ENCODE assay signal across 22 mouse cellular contexts in the genomic region with DNA sequence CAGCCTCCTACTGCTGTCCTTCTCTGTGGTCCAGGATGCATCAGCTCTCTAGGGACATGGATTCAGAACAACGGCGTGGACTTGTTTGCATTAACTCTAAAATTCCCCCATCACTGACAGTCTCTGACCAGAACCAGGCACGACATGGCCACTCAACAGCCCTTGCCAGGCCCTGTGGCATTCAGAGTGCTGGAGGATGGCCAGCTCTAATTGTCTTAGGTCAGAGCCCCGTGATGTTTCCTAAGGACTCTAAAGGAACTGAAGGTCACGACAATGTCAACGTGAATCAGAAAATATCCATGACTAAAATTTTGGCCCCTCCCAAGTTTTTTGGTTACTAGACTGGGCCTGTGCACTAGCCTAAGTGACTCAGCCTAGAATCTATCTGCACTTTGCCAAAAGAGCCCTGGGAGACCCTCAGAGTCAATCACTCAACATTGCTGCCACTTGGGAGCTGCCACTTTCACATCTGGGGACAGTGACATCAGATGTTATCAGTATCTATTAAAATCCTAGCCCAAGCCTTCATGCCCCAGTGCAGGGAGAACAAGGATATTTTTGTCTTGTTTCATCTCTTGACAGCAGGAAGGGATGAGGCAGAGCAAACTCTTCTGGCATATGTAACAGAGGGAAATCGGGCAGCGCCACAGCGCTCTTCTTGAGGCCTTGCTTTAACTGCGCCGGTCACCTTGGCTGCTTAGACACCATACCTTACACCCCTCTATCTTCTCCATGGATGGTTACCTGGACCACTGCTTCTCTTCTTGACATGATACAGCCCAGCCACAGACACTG. TPM values are rescaled to one million over a fixed set of nuclear protein-coding genes. Genes with fewer than 3 reads are reported as not detected.
DNase-seq lines count a peak whose midpoint lies in the region; ATAC-seq and TF ChIP-seq lines count a peak whose summit lies in the region.
"Had no signal": no experiment of that assay in that cellular context is flagged by ENCODE, and none has a peak within 500 bp of the region (broad histone marks: within the 10 kb centered on the region; RNA-seq: fewer than 3 reads in every experiment).

No protein-coding gene starts in this region.

- no peak overlapping the region for H3K4me3 ChIP-seq in gastrocnemius, adult 2 months
- no peak overlapping the region for H3K4me3 ChIP-seq in midbrain, embryonic 16.5 days (ENCODE audit: low read depth, low read length)
- no peak overlapping the region for H3K4me3 ChIP-seq in midbrain, embryonic 14.5 days (replicated peaks; ENCODE audit: low read depth, low read length)
- H3K4me3 ChIP-seq: forebrain, embryonic 15.5 days; hindbrain, embryonic 10.5 days; limb, embryonic 10.5 days; midbrain, embryonic 12.5 days; myocyte had no signal

- TF ChIP-seq CTCF in gastrocnemius, adult 2 months (IDR thresholded peaks at IDR 0.05) = no peak

- no peaks in the 10 kb centered on the region for H3K27me3 ChIP-seq in midbrain, embryonic 16.5 days (ENCODE audit: control insufficient read depth, insufficient read depth, low read depth, low read length)
- no peaks in the 10 kb centered on the region for H3K27me3 ChIP-seq in midbrain, embryonic 14.5 days (ENCODE audit: control insufficient read depth, insufficient read depth, low read length)
- H3K27me3 ChIP-seq: forebrain, embryonic 15.5 days; midbrain, embryonic 12.5 days had no signal

- H3K27ac ChIP-seq in gastrocnemius, adult 2 months = peak overlapping the region; percentile 20; the same call in 1 of the 2 replicates
- H3K27ac ChIP-seq in midbrain, embryonic 16.5 days (ENCODE audit: low read length) = no peak overlapping the region
- H3K27ac ChIP-seq in midbrain, embryonic 14.5 days (replicated peaks; ENCODE audit: low read depth, low read length) = no peak overlapping the region
- H3K27ac ChIP-seq: forebrain, embryonic 15.5 days; hindbrain, embryonic 10.5 days; kidney, postnatal 0 days; limb, embryonic 10.5 days; midbrain, embryonic 12.5 days had no signal

- WGBS in midbrain, embryonic 16.5 days = 88% methylated on average over 11 of the region's 11 CpGs
- WGBS in midbrain, embryonic 14.5 days = 88% methylated on average over 11 of the region's 11 CpGs

- no peaks in the 10 kb centered on the region for H3K9me3 ChIP-seq in midbrain, embryonic 16.5 days (replicated peaks; ENCODE audit: control insufficient read depth, low read length, poor library complexity, severe bottlenecking)
- H3K9me3 ChIP-seq in midbrain, embryonic 14.5 days (ENCODE audit: control insufficient read depth, low read length) = no peaks in the 10 kb centered on the region
- H3K9me3 ChIP-seq: forebrain, embryonic 15.5 days; hindbrain, embryonic 10.5 days; limb, embryonic 10.5 days; midbrain, embryonic 12.5 days had no signal

- H3K4me2 ChIP-seq in midbrain, embryonic 16.5 days (ENCODE audit: low read length) = no peak overlapping the region
- no peak overlapping the region for H3K4me2 ChIP-seq in midbrain, embryonic 14.5 days (ENCODE audit: low read length)
- H3K4me2 ChIP-seq: forebrain, embryonic 15.5 days; midbrain, embryonic 12.5 days had no signal

- 0 out of 2 replicates have a peak, but pooled peaks have one; percentile 16 for ATAC-seq in midbrain, embryonic 16.5 days
- no peak for ATAC-seq in midbrain, embryonic 14.5 days (ENCODE audit: low FRiP score, low TSS enrichment)
- no peak for ATAC-seq in erythroid progenitor cell, adult 5-6 weeks (replicated peaks; ENCODE audit: low FRiP score, poor library complexity, severe bottlenecking)
- ATAC-seq: forebrain, embryonic 15.5 days; liver, postnatal 0 days had no signal

- H3K9ac ChIP-seq in midbrain, embryonic 16.5 days (ENCODE audit: low read depth, low read length) = no peak overlapping the region
- no peak overlapping the region for H3K9ac ChIP-seq in midbrain, embryonic 14.5 days (replicated peaks; ENCODE audit: low read length)
- H3K9ac ChIP-seq: forebrain, embryonic 15.5 days; liver, postnatal 0 days; midbrain, embryonic 12.5 days had no signal

- no peaks in the 10 kb centered on the region for H3K36me3 ChIP-seq in midbrain, embryonic 16.5 days (ENCODE audit: control insufficient read depth, insufficient read depth, low read length)
- no peaks in the 10 kb centered on the region for H3K36me3 ChIP-seq in midbrain, embryonic 14.5 days (ENCODE audit: control insufficient read depth, insufficient read depth, low read length)
- H3K36me3 ChIP-seq: forebrain, embryonic 15.5 days; hindbrain, embryonic 10.5 days; limb, embryonic 10.5 days; midbrain, embryonic 12.5 days had no signal

- intact Hi-C loops in gastrocnemius, adult 2 months (cut with DNase I) = no loop called here
- intact Hi-C loops in gastrocnemius, postnatal 36 days (cut with DNase I) = no loop called here
- intact Hi-C loops in left cerebral cortex, postnatal 10 days (cut with DNase I) = no loop called here

- peaks cover 8% of the 10 kb centered on the region for H3K4me1 ChIP-seq in midbrain, embryonic 16.5 days (ENCODE audit: control insufficient read depth, insufficient read depth, low read length)
- 0 out of 2 replicates have a peak, but pooled peaks cover 3% of the 10 kb centered on the region for H3K4me1 ChIP-seq in midbrain, embryonic 14.5 days (ENCODE audit: control insufficient read depth, insufficient read depth, low read length)
- H3K4me1 ChIP-seq: limb, embryonic 10.5 days had no signal

- no peak for DNase-seq in gastrocnemius, adult 2 months
- no peak for DNase-seq in gastrocnemius, postnatal 36 days
- DNase-seq in midbrain, embryonic 14.5 days = no peak
- peak; percentile 79 for DNase-seq in adrenal gland, postnatal 14 days
- no peak for DNase-seq in left cerebral cortex, postnatal 10 days (ENCODE audit: extremely low spot score in 1 of 2, low spot score in 2 of 2)
- DNase-seq: cerebellum, postnatal 36 days; kidney, adult 18-20 months; liver, postnatal 0 days; lung, postnatal 10 days; thymus, adult 18-20 months; thymus, postnatal 4 days had no signal

RNA-seq across cellular contexts. Expression of a gene that starts 24.8 kb away (rescaled TPM):
- 1 to 10 TPM; 3.0 to 3.4 TPM for total RNA-seq in gastrocnemius, adult 2 months (2021)
- 1 to 10 TPM; 2.1 to 3.3 TPM for total RNA-seq in gastrocnemius, postnatal 36 days (2021)
- 4.0 and 4.6 TPM in 2 replicates for polyA plus RNA-seq in midbrain, embryonic 16.5 days (2015; fragmentation: Nextera tagmentation; extraction: Ambion mirVana)
- 8.4 and 9.5 TPM in 2 replicates for polyA plus RNA-seq in midbrain, embryonic 14.5 days (2014; fragmentation: Nextera tagmentation; extraction: Ambion mirVana)
- total RNA-seq in adrenal gland, postnatal 14 days (2021) = 10.2 and 10.4 TPM in 2 replicates
- not detected in 2 replicates for total RNA-seq in erythroid progenitor cell, adult 5-6 weeks (2015; ENCODE audit: low replicate concordance)
- total RNA-seq in erythroid progenitor cell, adult 5-6 weeks (2017; ENCODE audit: low replicate concordance) = not detected in 2 replicates
- total RNA-seq in left cerebral cortex, postnatal 10 days (2021) = 10 to 100 TPM; 33.4 to 34.6 TPM
- total RNA-seq: granulocyte monocyte progenitor cell, adult 5-6 weeks; megakaryocyte progenitor cell, adult 5-6 weeks had no signal
- polyA plus RNA-seq: C2C12 had no signal
